Comparison of ENCODE assay signal across 7 mouse cellular contexts in genomic region chr10:61451463-61451930, GRCm38 (mm10). TPM values are rescaled to one million over a fixed set of nuclear protein-coding genes. Genes with fewer than 3 reads are reported as not detected.
A peak's percentile ranks its signal among the peaks of the same experiment; 100 is the strongest.
DNase-seq lines count a peak whose midpoint lies in the region; ATAC-seq and TF ChIP-seq lines count a peak whose summit lies in the region.

No protein-coding gene starts in this region.

- H3K4me3 ChIP-seq in E14TG2a.4 (replicated peaks; ENCODE audit: low read length) = peak overlapping the region; percentile 100
- peak overlapping the region; percentile 87 for H3K4me3 ChIP-seq in forebrain, embryonic 15.5 days
- H3K4me3 ChIP-seq in intestine, embryonic 14.5 days (ENCODE audit: low read depth, low read length) = peak overlapping the region; percentile 93
- peak overlapping the region; percentile 98 for H3K4me3 ChIP-seq in liver, embryonic 16.5 days (ENCODE audit: low read depth, low read length)

- H3K36me3 ChIP-seq in E14TG2a.4 (ENCODE audit: insufficient read depth, low read length) = peaks cover 43% of the 10 kb centered on the region
- H3K36me3 ChIP-seq in forebrain, embryonic 15.5 days = no peaks in the 10 kb centered on the region
- peaks cover 22% of the 10 kb centered on the region for H3K36me3 ChIP-seq in intestine, embryonic 14.5 days (ENCODE audit: control insufficient read depth, insufficient read depth, low read length)
- H3K36me3 ChIP-seq in liver, embryonic 16.5 days (ENCODE audit: control insufficient read depth, insufficient read depth) = peaks cover 6% of the 10 kb centered on the region

- peak overlapping the region; percentile 74; the same call in 1 of the 2 replicates for H3K27ac ChIP-seq in forebrain, embryonic 15.5 days (replicated peaks)
- H3K27ac ChIP-seq in intestine, embryonic 14.5 days (ENCODE audit: low read depth) = peak overlapping the region; percentile 76; the same call in 1 of the 2 replicates
- peak overlapping the region; percentile 95 for H3K27ac ChIP-seq in liver, embryonic 16.5 days (ENCODE audit: low read length)

- no peaks in the 10 kb centered on the region for H3K27me3 ChIP-seq in E14TG2a.4 (ENCODE audit: insufficient read depth, low read length)
- no peaks in the 10 kb centered on the region for H3K27me3 ChIP-seq in forebrain, embryonic 15.5 days
- no peaks in the 10 kb centered on the region for H3K27me3 ChIP-seq in intestine, embryonic 14.5 days (replicated peaks; ENCODE audit: control insufficient read depth, insufficient read depth, low read length)
- H3K27me3 ChIP-seq in liver, embryonic 16.5 days (ENCODE audit: control insufficient read depth, insufficient read depth, low read depth, low read length) = no peaks in the 10 kb centered on the region

- DNase-seq in adipocyte (ENCODE audit: low spot score) = peak; percentile 90
- DNase-seq in intestine, embryonic 14.5 days (ENCODE audit: low spot score) = peak; percentile 77
- peak; percentile 28 for DNase-seq in neural tube, embryonic 10.5 days (ENCODE audit: extremely low spot score, low spot score)
- DNase-seq in right cerebral cortex, adult 2 months (ENCODE audit: low spot score in 2 of 2) = no peak

- 5% methylated on average over 8 of the region's 8 CpGs for WGBS in forebrain, embryonic 15.5 days
- WGBS in intestine, embryonic 14.5 days = 2% methylated on average over 8 of the region's 8 CpGs
- WGBS in liver, embryonic 16.5 days (ENCODE audit: insufficient replicate concordance) = 0% methylated on average over 8 of the region's 8 CpGs

- H3K4me1 ChIP-seq in E14TG2a.4 (replicated peaks; ENCODE audit: low read depth, low read length) = peaks cover 56% of the 10 kb centered on the region
- H3K4me1 ChIP-seq in forebrain, embryonic 15.5 days = peaks cover 53% of the 10 kb centered on the region
- H3K4me1 ChIP-seq in intestine, embryonic 14.5 days (replicated peaks; ENCODE audit: control insufficient read depth, insufficient read depth, low read length) = peaks cover 19% of the 10 kb centered on the region; the same call in 1 of the 2 replicates
- peaks cover 35% of the 10 kb centered on the region for H3K4me1 ChIP-seq in liver, embryonic 16.5 days (ENCODE audit: control insufficient read depth, low read depth, low read length)

- TF ChIP-seq CTCF in E14TG2a.4 (conservative IDR thresholded peaks at IDR 0.05; ENCODE audit: low read length) = no peak

- H3K9ac ChIP-seq in forebrain, embryonic 15.5 days (replicated peaks) = peak overlapping the region; percentile 88
- H3K9ac ChIP-seq in intestine, embryonic 14.5 days (ENCODE audit: low read length) = peak overlapping the region; percentile 74
- peak overlapping the region; percentile 94 for H3K9ac ChIP-seq in liver, embryonic 16.5 days (ENCODE audit: low read depth, low read length)

- H3K4me2 ChIP-seq in forebrain, embryonic 15.5 days (replicated peaks) = peak overlapping the region; percentile 73
- peak overlapping the region; percentile 75 for H3K4me2 ChIP-seq in intestine, embryonic 14.5 days (ENCODE audit: low read length)
- peak overlapping the region; percentile 86 for H3K4me2 ChIP-seq in liver, embryonic 16.5 days (ENCODE audit: low read depth, low read length)

- ATAC-seq in forebrain, embryonic 15.5 days (replicated peaks) = no peak
- no peak for ATAC-seq in intestine, embryonic 14.5 days (replicated peaks; ENCODE audit: low FRiP score, low TSS enrichment, low read depth)
- ATAC-seq in liver, embryonic 16.5 days (ENCODE audit: low read depth) = peak; percentile 61

- no peaks in the 10 kb centered on the region for H3K9me3 ChIP-seq in E14TG2a.4 (ENCODE audit: low read length)
- H3K9me3 ChIP-seq in forebrain, embryonic 15.5 days = no peaks in the 10 kb centered on the region
- H3K9me3 ChIP-seq in intestine, embryonic 14.5 days (ENCODE audit: control insufficient read depth, low read length) = no peaks in the 10 kb centered on the region
- no peaks in the 10 kb centered on the region for H3K9me3 ChIP-seq in liver, embryonic 16.5 days (replicated peaks; ENCODE audit: control insufficient read depth, low read length)

RNA-seq across cellular contexts. Expression of gene Eif4ebp2, which starts 1.0 kb away (rescaled TPM):
- polyA plus RNA-seq in forebrain, embryonic 15.5 days (2015; fragmentation: Nextera tagmentation; extraction: Ambion mirVana) = 89.3 and 94.1 TPM in 2 replicates
- 43.0 and 48.8 TPM in 2 replicates for polyA plus RNA-seq in intestine, embryonic 14.5 days (2014; fragmentation: Nextera tagmentation; extraction: Ambion mirVana)
- 36.4 and 39.4 TPM in 2 replicates for polyA plus RNA-seq in liver, embryonic 16.5 days (2015; fragmentation: Nextera tagmentation; extraction: Ambion mirVana)

RNA-seq across cellular contexts. Expression of gene Lrrc20, which starts 24.1 kb away (rescaled TPM):
- polyA plus RNA-seq in forebrain, embryonic 15.5 days (2015; fragmentation: Nextera tagmentation; extraction: Ambion mirVana) = 22.1 and 23.0 TPM in 2 replicates
- polyA plus RNA-seq in intestine, embryonic 14.5 days (2014; fragmentation: Nextera tagmentation; extraction: Ambion mirVana) = 7.5 and 8.1 TPM in 2 replicates
- 5.1 and 5.5 TPM in 2 replicates for polyA plus RNA-seq in liver, embryonic 16.5 days (2015; fragmentation: Nextera tagmentation; extraction: Ambion mirVana)

RNA-seq across cellular contexts. Expression of gene Nodal, which starts 33.7 kb away (rescaled TPM):
- 0.19 and 0.36 TPM in 2 replicates for polyA plus RNA-seq in forebrain, embryonic 15.5 days (2015; fragmentation: Nextera tagmentation; extraction: Ambion mirVana)
- 0.50 and 0.54 TPM in 2 replicates for polyA plus RNA-seq in intestine, embryonic 14.5 days (2014; fragmentation: Nextera tagmentation; extraction: Ambion mirVana)
- 0.46 and 0.88 TPM in 2 replicates for polyA plus RNA-seq in liver, embryonic 16.5 days (2015; fragmentation: Nextera tagmentation; extraction: Ambion mirVana)

Comparison
In these comparisons a context has a peak if more than half of its experiments do, and no peak if none do; other contexts are left out.
1. DNase-seq: peak in adipocyte (single experiment), intestine, embryonic 14.5 days (single experiment) and neural tube, embryonic 10.5 days (single experiment); none in right cerebral cortex, adult 2 months (0 of 2).
2. Peak in every context shown above with its lines, with median percentiles within 50 percentile points of each other: H3K4me3 ChIP-seq, H3K27ac ChIP-seq, H3K4me2 ChIP-seq and H3K9ac ChIP-seq.